Mouse (Mus musculus) spleen, postnatal 4 days (tissue): ENCODE data around the gene Prss34.

Source experiments
- DNase-seq, 2 experiments: peaks; one replicate each; pipeline ENCODE4 v3.0.0; 2022; ENCODE audit warnings: low spot score in 2 of 2

The Prss34 gene

GRCm38 (mm10) chr17:25318354-25318753 lies 20.2 kb downstream of the Prss34 start, which contains the start of gene Prss29:
Prss29 (plus strand) TSS chr17:25318654.
- DNase-seq, result no peak

GRCm38 (mm10) chr17:25320819-25321218 lies 22.6 kb downstream of the Prss34 start:
- no peak for DNase-seq

GRCm38 (mm10) chr17:25322930-25323329 lies 24.7 kb downstream of the Prss34 start:
- DNase-seq, result no peak

- no peak for DNase-seq
These were observed 34.1 kb downstream of the Prss34 start for GRCm38 (mm10) chr17:25332321-25332720.

- DNase-seq, result peak; percentile 37 to 81
These were observed 35.7 kb downstream of the Prss34 start for GRCm38 (mm10) chr17:25333943-25334342.

- no peak for DNase-seq
These were observed 40.0 kb downstream of the Prss34 start for GRCm38 (mm10) chr17:25338218-25338617.

- no peak for DNase-seq
These were observed 41.8 kb downstream of the Prss34 start for GRCm38 (mm10) chr17:25340003-25340402.

- DNase-seq, result no peak
These were observed 43.3 kb downstream of the Prss34 start for GRCm38 (mm10) chr17:25341490-25341889.

GRCm38 (mm10) chr17:25345462-25345861 lies 47.3 kb downstream of the Prss34 start, which contains the start of gene Tpsab1:
Tpsab1 (minus strand) TSS chr17:25345562.
- DNase-seq, result no peak
